Mouse (Mus musculus): Measurements from ENCODE around the gene Stk11. TPM values are rescaled to one million over a fixed set of nuclear protein-coding genes. Genes with fewer than 3 reads are reported as not detected.

Gene Stk11
- polyA plus RNA-seq, 1 experiment from 2014 or later, result 23.2 TPM

Other genes starting within 250 kb of the Stk11 start
- gene Prtn3, start 241.3 kb upstream of the Stk11 start, polyA plus RNA-seq (2016; fragmentation: Nextera tagmentation; extraction: Ambion mirVana), result 14.8 and 16.2 TPM in 2 replicates
- gene Plppr3, start 241.2 kb upstream of the Stk11 start, polyA plus RNA-seq (2016; fragmentation: Nextera tagmentation; extraction: Ambion mirVana), result 223 and 250 TPM in 2 replicates
- gene Elane, start 229.6 kb upstream of the Stk11 start, polyA plus RNA-seq (2016; fragmentation: Nextera tagmentation; extraction: Ambion mirVana), result not detected in 2 replicates
- not detected in 2 replicates for gene Cfd, start 224.9 kb upstream of the Stk11 start, polyA plus RNA-seq (2016; fragmentation: Nextera tagmentation; extraction: Ambion mirVana)
- gene Med16, start 206.9 kb upstream of the Stk11 start, polyA plus RNA-seq (2016; fragmentation: Nextera tagmentation; extraction: Ambion mirVana), result 59.9 and 62.3 TPM in 2 replicates
- 35.1 and 53.2 TPM in 2 replicates for gene Gm26602, start 204.9 kb upstream of the Stk11 start, polyA plus RNA-seq (2016; fragmentation: Nextera tagmentation; extraction: Ambion mirVana)
- 0.96 and 1.1 TPM in 2 replicates for gene Kiss1r, start 198.8 kb upstream of the Stk11 start, polyA plus RNA-seq (2016; fragmentation: Nextera tagmentation; extraction: Ambion mirVana)
- 162 and 173 TPM in 2 replicates for gene R3hdm4, start 194.6 kb upstream of the Stk11 start, polyA plus RNA-seq (2016; fragmentation: Nextera tagmentation; extraction: Ambion mirVana)
- gene Arid3a, start 188.8 kb upstream of the Stk11 start, polyA plus RNA-seq (2016; fragmentation: Nextera tagmentation; extraction: Ambion mirVana), result 4.5 and 4.7 TPM in 2 replicates
- 94.4 and 96.0 TPM in 2 replicates for gene Wdr18, start 155.7 kb upstream of the Stk11 start, polyA plus RNA-seq (2016; fragmentation: Nextera tagmentation; extraction: Ambion mirVana)
- 0.46 TPM in 2 replicates for gene Grin3b, start 145.1 kb upstream of the Stk11 start, polyA plus RNA-seq (2016; fragmentation: Nextera tagmentation; extraction: Ambion mirVana)
- gene Tmem259, start 131.5 kb upstream of the Stk11 start, polyA plus RNA-seq (2016; fragmentation: Nextera tagmentation; extraction: Ambion mirVana), result 14.7 and 19.2 TPM in 2 replicates
- 85.5 and 115 TPM in 2 replicates for gene Cnn2, start 127.2 kb upstream of the Stk11 start, polyA plus RNA-seq (2016; fragmentation: Nextera tagmentation; extraction: Ambion mirVana)
- 5.8 and 5.9 TPM in 2 replicates for gene Abca7, start 119.3 kb upstream of the Stk11 start, polyA plus RNA-seq (2016; fragmentation: Nextera tagmentation; extraction: Ambion mirVana)
- 3.4 and 3.6 TPM in 2 replicates for gene Arhgap45, start 99.2 kb upstream of the Stk11 start, polyA plus RNA-seq (2016; fragmentation: Nextera tagmentation; extraction: Ambion mirVana)
- 183 and 184 TPM in 2 replicates for gene Polr2e, start 76.0 kb upstream of the Stk11 start, polyA plus RNA-seq (2016; fragmentation: Nextera tagmentation; extraction: Ambion mirVana)
- gene Gpx4, start 68.6 kb upstream of the Stk11 start, polyA plus RNA-seq (2016; fragmentation: Nextera tagmentation; extraction: Ambion mirVana), result 434 and 458 TPM in 2 replicates
- 14.8 and 16.4 TPM in 2 replicates for gene Sbno2, start 10.2 kb upstream of the Stk11 start, polyA plus RNA-seq (2016; fragmentation: Nextera tagmentation; extraction: Ambion mirVana)
- 405 and 428 TPM in 2 replicates for gene Atp5d, start 22.8 kb downstream of the Stk11 start, polyA plus RNA-seq (2016; fragmentation: Nextera tagmentation; extraction: Ambion mirVana)
- gene Cbarp, start 25.0 kb downstream of the Stk11 start, polyA plus RNA-seq (2016; fragmentation: Nextera tagmentation; extraction: Ambion mirVana), result 13.2 and 13.8 TPM in 2 replicates
- gene Midn, start 32.5 kb downstream of the Stk11 start, polyA plus RNA-seq (2016; fragmentation: Nextera tagmentation; extraction: Ambion mirVana), result 45.0 and 50.3 TPM in 2 replicates
- 224 and 240 TPM in 2 replicates for gene Cirbp, start 50.2 kb downstream of the Stk11 start, polyA plus RNA-seq (2016; fragmentation: Nextera tagmentation; extraction: Ambion mirVana)
- 11.1 and 11.6 TPM in 2 replicates for gene 1600002K03Rik, start 57.1 kb downstream of the Stk11 start, polyA plus RNA-seq (2016; fragmentation: Nextera tagmentation; extraction: Ambion mirVana)
- gene Efna2, start 63.7 kb downstream of the Stk11 start, polyA plus RNA-seq (2016; fragmentation: Nextera tagmentation; extraction: Ambion mirVana), result 36.4 and 48.9 TPM in 2 replicates
- 55.5 and 58.4 TPM in 2 replicates for gene Mum1, start 110.6 kb downstream of the Stk11 start, polyA plus RNA-seq (2016; fragmentation: Nextera tagmentation; extraction: Ambion mirVana)
- gene Ndufs7, start 133.3 kb downstream of the Stk11 start, polyA plus RNA-seq (2016; fragmentation: Nextera tagmentation; extraction: Ambion mirVana), result 201 and 216 TPM in 2 replicates
- 15.9 and 19.0 TPM in 2 replicates for gene Gamt, start 145.2 kb downstream of the Stk11 start, polyA plus RNA-seq (2016; fragmentation: Nextera tagmentation; extraction: Ambion mirVana)
- 65.1 and 69.7 TPM in 2 replicates for gene Dazap1, start 145.7 kb downstream of the Stk11 start, polyA plus RNA-seq (2016; fragmentation: Nextera tagmentation; extraction: Ambion mirVana)
- gene Rps15, start 176.7 kb downstream of the Stk11 start, polyA plus RNA-seq (2016; fragmentation: Nextera tagmentation; extraction: Ambion mirVana), result 708 and 760 TPM in 2 replicates
- gene Apc2, start 180.2 kb downstream of the Stk11 start, polyA plus RNA-seq (2016; fragmentation: Nextera tagmentation; extraction: Ambion mirVana), result 144 and 165 TPM in 2 replicates
- 42.6 and 44.4 TPM in 2 replicates for gene 2310011J03Rik, start 204.7 kb downstream of the Stk11 start, polyA plus RNA-seq (2016; fragmentation: Nextera tagmentation; extraction: Ambion mirVana)
- gene Pcsk4, start 213.7 kb downstream of the Stk11 start, polyA plus RNA-seq (2016; fragmentation: Nextera tagmentation; extraction: Ambion mirVana), result 3.7 and 3.8 TPM in 2 replicates
- 4.1 and 4.4 TPM in 2 replicates for gene Reep6, start 214.2 kb downstream of the Stk11 start, polyA plus RNA-seq (2016; fragmentation: Nextera tagmentation; extraction: Ambion mirVana)
- 0.17 and 0.55 TPM in 2 replicates for gene Adamtsl5, start 232.6 kb downstream of the Stk11 start, polyA plus RNA-seq (2016; fragmentation: Nextera tagmentation; extraction: Ambion mirVana)
- 0.23 and 0.40 TPM in 2 replicates for gene Plk5, start 240.7 kb downstream of the Stk11 start, polyA plus RNA-seq (2016; fragmentation: Nextera tagmentation; extraction: Ambion mirVana)